Mouse (Mus musculus) lung, postnatal 4 days (tissue): ENCODE results near the gene Mapk12.
A peak's percentile ranks its signal among the peaks of the same experiment; 100 is the strongest.

Source experiments
- DNase-seq, 2 experiments: peaks; one replicate each; pipeline ENCODE4 v3.0.0; 2021

The Mapk12 gene

GRCm38 (mm10) chr15:89170102-89170501 lies 29.6 kb upstream of the Mapk12 start:
- DNase-seq: peak in 1 of 2 experiments; percentile 68

- DNase-seq: peak; percentile 84 to 92
Observed at GRCm38 (mm10) chr15:89169431-89169830, 28.9 kb upstream of the Mapk12 start.

GRCm38 (mm10) chr15:89168922-89169321 lies 28.4 kb upstream of the Mapk12 start:
- DNase-seq: no peak

GRCm38 (mm10) chr15:89165478-89165877 lies 25.0 kb upstream of the Mapk12 start:
- DNase-seq: no peak

- DNase-seq: peak; percentile 52 to 76
Observed at GRCm38 (mm10) chr15:89161397-89161796, 20.9 kb upstream of the Mapk12 start.

GRCm38 (mm10) chr15:89158516-89158915 lies 18.0 kb upstream of the Mapk12 start:
- DNase-seq: no peak

- DNase-seq: peak; percentile 73 to 81
Observed at GRCm38 (mm10) chr15:89157954-89158353, 17.5 kb upstream of the Mapk12 start.

- no peak for DNase-seq
Observed at GRCm38 (mm10) chr15:89152312-89152711, 11.8 kb upstream of the Mapk12 start.

GRCm38 (mm10) chr15:89150041-89150390 lies 9.5 kb upstream of the Mapk12 start:
- no peak for DNase-seq

GRCm38 (mm10) chr15:89149271-89150040 lies 9.0 kb upstream of the Mapk12 start, which contains the start of gene Mapk11:
TSS of gene Mapk11 (minus strand) at chr15:89149628.
- peak; percentile 51 to 73 for DNase-seq

- DNase-seq: no peak
Observed at GRCm38 (mm10) chr15:89148496-89149270, 8.2 kb upstream of the Mapk12 start.

- no peak for DNase-seq
Observed at GRCm38 (mm10) chr15:89147895-89148294, 7.4 kb upstream of the Mapk12 start.

GRCm38 (mm10) chr15:89147456-89147855 lies 7.0 kb upstream of the Mapk12 start:
- DNase-seq: no peak

GRCm38 (mm10) chr15:89147024-89147423 lies 6.5 kb upstream of the Mapk12 start:
- DNase-seq: no peak

- peak; percentile 62 to 66 for DNase-seq
Observed at GRCm38 (mm10) chr15:89146537-89146936, 6.0 kb upstream of the Mapk12 start.

GRCm38 (mm10) chr15:89145813-89146350 lies 5.4 kb upstream of the Mapk12 start:
- no peak for DNase-seq

- DNase-seq: no peak
Observed at GRCm38 (mm10) chr15:89144965-89145364, 4.5 kb upstream of the Mapk12 start.

GRCm38 (mm10) chr15:89143134-89143533 lies 2.6 kb upstream of the Mapk12 start:
- DNase-seq: no peak

- DNase-seq: no peak
Observed at GRCm38 (mm10) chr15:89141905-89142304, 1.4 kb upstream of the Mapk12 start.

- DNase-seq: no peak
Observed at GRCm38 (mm10) chr15:89141443-89141842, 940 bp upstream of the Mapk12 start.

GRCm38 (mm10) chr15:89140048-89140658 lies 350 bp downstream of the Mapk12 start:
- DNase-seq: peak; percentile 48 to 66

- DNase-seq: no peak
Observed at GRCm38 (mm10) chr15:89138531-89138930, 2.0 kb downstream of the Mapk12 start.

GRCm38 (mm10) chr15:89138046-89138405 lies 2.5 kb downstream of the Mapk12 start:
- no peak for DNase-seq
